Mouse (Mus musculus) right cerebral cortex, adult 2 months (tissue): ENCODE measurements at regions not wholly inside any gene's neighbourhood (a gene's known extent, or its start where the extent isn't known, plus 50 kb on each side); places are given as distances from the start of the nearest gene placed in this dataset.
A peak's percentile ranks its signal among the peaks of the same experiment; 100 is the strongest.

ENCODE experiments used
- DNase-seq, 2 experiments: peaks; one replicate each; pipeline ENCODE4 v3.0.0; 2021 to 2022; ENCODE audit warnings: low spot score in 2 of 2

GRCm38 (mm10) chr8:27677143-27678106 lies 230.0 kb downstream of the Poteg start:
- peak; percentile 48 for DNase-seq

DNA sequence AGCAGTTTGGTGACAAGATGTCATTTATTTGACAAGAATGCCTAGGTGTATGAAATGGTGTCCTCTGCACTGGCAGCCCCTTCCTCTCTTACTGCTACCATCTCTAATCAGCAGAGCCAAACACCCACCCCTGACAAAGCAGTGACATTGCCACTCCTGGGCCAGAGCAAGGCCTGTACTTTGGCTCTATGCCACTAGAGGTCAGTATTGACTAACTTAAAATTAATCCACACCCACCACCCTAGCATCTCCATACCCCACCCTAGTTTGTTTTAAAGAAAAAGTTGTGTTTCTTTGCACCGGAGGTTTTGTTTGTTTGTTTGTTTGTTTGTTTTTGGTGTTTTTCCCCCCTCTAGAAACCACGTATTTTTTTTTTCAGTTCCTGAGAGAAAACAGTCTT lies 231.7 kb downstream of the Poteg start:
- peak; percentile 56 to 73 for DNase-seq

DNA sequence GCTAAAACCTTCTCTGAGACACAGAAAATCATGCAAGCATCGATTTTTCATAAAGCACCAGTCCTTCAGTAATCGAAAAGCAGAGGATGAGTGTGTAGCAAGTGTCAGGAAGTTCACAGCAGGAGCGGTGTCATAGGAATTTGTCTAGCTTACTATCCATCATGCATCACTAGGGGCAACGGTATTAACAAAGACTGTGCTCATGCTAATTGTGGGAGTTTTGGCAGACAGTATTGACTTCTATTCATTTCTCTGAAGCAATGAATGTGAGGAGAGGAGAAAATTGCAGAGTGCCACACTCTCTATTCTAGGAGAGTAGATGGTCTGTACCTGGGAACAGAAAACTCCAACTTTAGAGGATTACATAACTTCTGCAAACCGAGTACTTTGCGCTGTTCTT lies 274.5 kb downstream of the Poteg start:
- no peak for DNase-seq

DNA sequence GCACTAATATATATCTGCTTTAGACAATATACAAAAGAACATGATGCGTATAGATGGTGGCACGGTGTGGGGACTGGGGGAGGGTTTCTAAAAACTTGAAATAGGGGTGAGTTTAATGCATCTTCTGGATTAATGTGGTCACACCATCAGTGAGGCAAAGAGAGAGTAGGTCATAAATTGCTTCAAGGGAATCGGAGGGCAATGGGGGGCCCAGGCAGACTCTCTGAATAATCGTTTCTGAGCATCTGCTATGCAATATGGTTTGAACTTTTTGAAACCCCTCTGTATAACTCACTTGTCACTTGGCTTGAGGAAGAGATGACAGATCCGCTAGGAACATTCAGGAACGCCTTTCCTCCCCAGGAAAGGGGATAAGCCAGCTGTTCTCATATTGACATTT lies 322.8 kb downstream of the Poteg start:
- no peak for DNase-seq

GRCm38 (mm10) chr8:27770803-27771202 lies 323.3 kb downstream of the Poteg start:
- DNase-seq, result no peak

DNA sequence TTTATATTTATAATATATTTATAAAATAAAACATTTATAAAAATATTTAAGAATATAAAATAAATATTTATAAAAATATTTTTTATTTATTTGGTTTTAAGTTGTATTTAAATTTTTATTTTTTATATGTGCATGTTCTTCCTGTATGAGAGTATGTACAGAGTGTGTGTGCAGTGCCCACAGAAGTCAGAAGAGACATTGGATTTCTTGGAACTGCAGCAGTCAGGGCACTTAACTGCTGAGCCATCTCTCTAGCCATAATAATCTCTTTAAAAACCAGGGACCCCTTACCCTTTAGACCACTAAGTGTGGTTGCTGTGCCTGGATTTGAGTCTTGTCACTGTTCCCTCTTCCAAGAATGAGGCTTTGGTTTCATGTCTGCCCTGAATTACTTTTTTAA lies 323.8 kb downstream of the Poteg start:
- DNase-seq, result no peak

DNA sequence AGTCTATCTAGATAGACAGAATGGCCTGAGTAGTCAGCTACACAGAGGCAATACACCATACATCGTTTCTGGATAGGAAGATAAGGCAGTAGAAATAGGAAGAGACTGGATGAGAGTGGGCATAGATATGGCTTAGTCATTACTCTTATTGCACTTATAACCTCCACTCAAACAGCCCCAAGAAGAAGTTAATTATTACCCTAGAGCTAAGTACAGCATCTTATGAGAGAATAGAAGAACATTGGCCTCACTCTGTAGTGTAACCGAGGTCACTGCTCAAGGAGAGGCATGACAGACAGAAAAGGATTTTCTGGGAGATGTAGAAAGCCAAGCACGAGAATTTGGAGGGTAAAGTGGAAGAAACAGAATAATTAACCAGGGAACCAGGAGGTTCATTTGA lies 331.5 kb downstream of the Poteg start:
- DNase-seq, result no peak
